Mouse (Mus musculus): ENCODE measurements around the gene Lrrc47. TPM values are rescaled to one million over a fixed set of nuclear protein-coding genes. Genes with fewer than 3 reads are reported as not detected.

Lrrc47 gene
- polyA plus RNA-seq (2015; fragmentation: Nextera tagmentation; extraction: Ambion mirVana): 18.3 and 21.8 TPM in 2 replicates

GRCm38 (mm10) chr4:154011646-154012089 lies at the start of gene Lrrc47:
Lrrc47 (plus strand) TSS chr4:154011731.

GRCm38 (mm10) chr4:153974431-153975291 lies 36.9 kb upstream of the Lrrc47 start, which contains the start of the genes Dffb and Cep104:
Dffb (minus strand) TSS chr4:153975126.
Cep104 (plus strand) TSS chr4:153975194.

DNA sequence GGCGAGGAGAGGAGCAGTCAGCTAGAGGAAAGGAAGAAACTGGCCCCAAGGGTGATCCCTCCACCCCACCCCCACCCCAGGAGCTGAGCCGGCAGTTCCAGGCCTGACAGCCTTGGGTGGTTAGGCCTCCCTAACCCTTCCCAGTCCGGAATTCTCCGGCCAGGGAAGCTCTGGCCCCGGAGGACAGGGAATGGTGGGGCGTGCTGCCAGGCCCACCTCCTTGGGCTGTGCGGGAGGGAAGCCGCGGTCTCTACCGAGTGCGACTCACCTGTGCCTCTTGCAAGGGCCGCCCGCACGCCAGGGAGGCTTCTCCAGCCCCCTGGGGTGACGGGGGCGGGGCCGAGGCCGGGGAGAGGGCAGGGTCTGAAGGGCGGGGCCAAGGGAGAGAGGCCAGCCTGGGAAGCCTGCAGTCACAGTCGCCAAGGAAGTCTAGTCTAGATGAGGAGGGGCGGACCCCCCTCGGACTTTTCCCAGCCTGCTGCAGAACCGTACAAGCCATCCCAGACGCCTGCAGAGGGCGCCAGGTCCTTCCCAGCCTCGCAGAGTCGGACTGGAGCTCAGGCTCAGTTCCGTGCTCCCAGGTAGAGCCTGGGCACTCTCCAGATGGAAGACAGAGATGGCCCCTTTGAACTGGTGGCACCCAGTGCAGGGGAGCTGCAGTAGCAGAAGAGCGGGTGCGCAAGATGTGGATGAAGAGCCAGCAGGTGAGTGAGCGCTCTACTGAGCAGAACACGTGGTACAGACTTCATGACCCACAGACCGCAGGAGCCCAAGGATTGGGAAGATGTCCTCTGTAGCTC lies 14.3 kb downstream of the Lrrc47 start, which contains the start of gene Smim1:
Smim1 (minus strand) TSS at position 590 of the 800 bp plus-strand sequence.

DNA sequence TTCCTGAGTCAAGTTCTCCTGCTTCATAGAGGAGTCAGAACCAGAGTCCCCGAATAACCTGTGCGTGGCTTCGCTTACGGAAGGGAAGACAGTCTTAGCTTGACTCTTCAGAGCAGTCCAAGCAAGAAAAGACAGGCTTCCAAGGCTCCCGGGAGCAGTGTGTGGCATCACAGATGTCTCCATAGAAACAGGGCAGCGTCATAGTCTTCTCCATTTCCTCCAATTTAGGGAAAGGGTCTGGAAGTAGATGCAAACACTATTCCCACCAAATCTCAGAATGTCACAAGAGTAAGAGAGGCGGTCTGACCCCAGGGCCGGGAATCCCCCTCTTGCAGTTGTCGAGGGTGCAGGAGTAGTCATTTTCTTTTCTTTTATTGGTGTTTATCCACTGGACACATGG lies 31.0 kb downstream of the Lrrc47 start, which contains the start of gene Ccdc27:
Ccdc27 (minus strand) TSS at position 101 of the 400 bp plus-strand sequence.

Other genes starting within 250 kb of the Lrrc47 start
- 69.6 and 79.5 TPM in 2 replicates for gene A430005L14Rik, start 54.5 kb upstream of the Lrrc47 start, polyA plus RNA-seq (2015; fragmentation: Nextera tagmentation; extraction: Ambion mirVana)
- gene Dffb, start 36.6 kb upstream of the Lrrc47 start, polyA plus RNA-seq (2015; fragmentation: Nextera tagmentation; extraction: Ambion mirVana): 6.0 and 8.3 TPM in 2 replicates
- gene Cep104, start 36.5 kb upstream of the Lrrc47 start, polyA plus RNA-seq (2015; fragmentation: Nextera tagmentation; extraction: Ambion mirVana): 7.2 and 8.1 TPM in 2 replicates
- 132 and 166 TPM in 2 replicates for gene Smim1, start 14.5 kb downstream of the Lrrc47 start, polyA plus RNA-seq (2015; fragmentation: Nextera tagmentation; extraction: Ambion mirVana)
- gene Ccdc27, start 30.9 kb downstream of the Lrrc47 start, polyA plus RNA-seq (2015; fragmentation: Nextera tagmentation; extraction: Ambion mirVana): 0.08 TPM in 1 of 2 replicates, not detected in the other
- gene Trp73, start 128.5 kb downstream of the Lrrc47 start, polyA plus RNA-seq (2015; fragmentation: Nextera tagmentation; extraction: Ambion mirVana): 0.12 TPM in 1 of 2 replicates, not detected in the other
- 23.4 and 27.0 TPM in 2 replicates for gene Wrap73, start 130.6 kb downstream of the Lrrc47 start, polyA plus RNA-seq (2015; fragmentation: Nextera tagmentation; extraction: Ambion mirVana)
- 270 and 271 TPM in 2 replicates for gene Tprgl, start 148.9 kb downstream of the Lrrc47 start, polyA plus RNA-seq (2015; fragmentation: Nextera tagmentation; extraction: Ambion mirVana)
- 10.6 and 19.4 TPM in 2 replicates for gene Megf6, start 159.0 kb downstream of the Lrrc47 start, polyA plus RNA-seq (2015; fragmentation: Nextera tagmentation; extraction: Ambion mirVana)